In the genomic region with DNA sequence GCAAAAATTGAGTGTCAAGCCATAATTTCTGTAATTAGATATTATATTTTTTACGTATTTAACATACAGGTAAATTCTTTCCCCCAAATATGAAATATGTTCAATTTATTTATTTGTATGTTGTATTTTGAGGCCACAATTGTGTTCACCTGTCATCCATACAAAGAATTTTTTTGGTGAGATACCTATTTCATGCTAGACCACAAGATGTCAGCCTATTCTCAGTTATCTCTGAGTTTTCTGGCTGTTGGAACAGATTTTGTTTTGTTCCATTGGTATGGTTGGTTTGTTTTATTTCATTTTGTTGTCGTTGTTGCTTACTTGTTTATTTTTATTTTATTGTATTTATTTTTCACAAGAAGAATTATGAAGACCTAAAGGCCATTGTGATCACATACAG, we compare ENCODE assay signal across 1 mouse cellular context.
TF ChIP-seq lines count a peak whose summit lies in the region.

No protein-coding gene starts in this region.

TF ChIP-seq in CH12.LX, 34 proteins besides CTCF, POLR2A, EP300 and RAD21 (continued from another document):
- TF ChIP-seq ZMIZ1 (IDR thresholded peaks at IDR 0.05; ENCODE audit: low read depth, low read length) (no peak), MEF2A (IDR thresholded peaks at IDR 0.05; ENCODE audit: borderline replicate concordance, low read depth, low read length) (no peak), TCF12 (IDR thresholded peaks at IDR 0.05; ENCODE audit: low read depth, low read length) (no peak)
